Mouse (Mus musculus) heart, adult 2 months (tissue): ENCODE measurements around the gene Stpg3.

Experiments
- CTCF ChIP-seq: fragments of 200-600 bp; IDR thresholded peaks from 2 replicates; pipeline ENCODE4 v1.8.1; 2022; ENCODE audit warnings: antibody characterized with exemption, mild to moderate bottlenecking, moderate library complexity
- EP300 ChIP-seq: fragments of 200-500 bp; IDR thresholded peaks from 2 replicates; pipeline ENCODE4 v1.6.1; 2011; ENCODE audit warnings: low read depth, low read length, control low read depth; ENCODE audit not compliant: insufficient read depth
- POLR2A ChIP-seq: fragments of 200-500 bp; IDR thresholded peaks from 2 replicates; pipeline ENCODE4 v1.6.1; 2011; ENCODE audit warnings: mild to moderate bottlenecking, low read depth, low read length, control low read depth; ENCODE audit not compliant: insufficient read depth

- TF ChIP-seq EP300 = no peak
- no peak for TF ChIP-seq CTCF
- no peak for TF ChIP-seq POLR2A
Observed at GRCm38 (mm10) chr2:25210686-25211085, 3.8 kb downstream of the Stpg3 start.
